Mouse (Mus musculus) adrenal gland, postnatal 25 days (tissue): Measurements from ENCODE around the gene Adamts18. TPM values are rescaled to one million over a fixed set of nuclear protein-coding genes. Genes with fewer than 3 reads are reported as not detected.
"Not testable (repeated sequence)": the region's sequence is repeated elsewhere in the genome, so short reads cannot be mapped to it uniquely, and the experiment has no call there.

ENCODE experiments used
- DNase-seq: peaks from one replicate; pipeline ENCODE4 v3.0.0; 2021; ENCODE audit warnings: mixed read lengths
- total RNA-seq: library from RNA; stranded (reverse); gene quantifications from 2 replicates; pipeline ENCODE4 v1.2.3, GENCODE M21; 2021

Adamts18 gene
- total RNA-seq, 1 experiment from 2014 or later, result not detected

GRCm38 (mm10) chr8:113838211-113838610 lies 10.3 kb downstream of the Adamts18 start:
- DNase-seq, result no peak

GRCm38 (mm10) chr8:113837570-113837915 lies 11.0 kb downstream of the Adamts18 start:
- no peak for DNase-seq

- DNase-seq, result no peak
Observed at GRCm38 (mm10) chr8:113836892-113837569, 11.5 kb downstream of the Adamts18 start.

- DNase-seq, result no peak
Observed at GRCm38 (mm10) chr8:113833644-113834043, 14.9 kb downstream of the Adamts18 start.

- no peak for DNase-seq
Observed at GRCm38 (mm10) chr8:113827270-113827669, 21.3 kb downstream of the Adamts18 start.

GRCm38 (mm10) chr8:113820983-113821587 lies 27.5 kb downstream of the Adamts18 start:
- DNase-seq, result no peak

GRCm38 (mm10) chr8:113813966-113814365 lies 34.6 kb downstream of the Adamts18 start:
- no peak for DNase-seq

- DNase-seq, result no peak
Observed at GRCm38 (mm10) chr8:113811521-113811920, 37.0 kb downstream of the Adamts18 start.

GRCm38 (mm10) chr8:113809929-113810328 lies 38.6 kb downstream of the Adamts18 start:
- DNase-seq, result no peak

- DNase-seq, result no peak
Observed at GRCm38 (mm10) chr8:113803830-113804611, 44.5 kb downstream of the Adamts18 start.

- no peak for DNase-seq
Observed at GRCm38 (mm10) chr8:113801551-113801950, 47.0 kb downstream of the Adamts18 start.

- DNase-seq, result not testable (repeated sequence)
Observed at GRCm38 (mm10) chr8:113800556-113800955, 48.0 kb downstream of the Adamts18 start.

- no peak for DNase-seq
Observed at GRCm38 (mm10) chr8:113799550-113799949, 49.0 kb downstream of the Adamts18 start.

- DNase-seq, result no peak
Observed at GRCm38 (mm10) chr8:113791856-113792255, 56.7 kb downstream of the Adamts18 start.

GRCm38 (mm10) chr8:113791061-113791460 lies 57.5 kb downstream of the Adamts18 start:
- no peak for DNase-seq

- DNase-seq, result no peak
Observed at GRCm38 (mm10) chr8:113783711-113784110, 64.8 kb downstream of the Adamts18 start.

GRCm38 (mm10) chr8:113781554-113781953 lies 67.0 kb downstream of the Adamts18 start:
- DNase-seq, result no peak

GRCm38 (mm10) chr8:113775361-113775760 lies 73.2 kb downstream of the Adamts18 start:
- no peak for DNase-seq

- no peak for DNase-seq
Observed at GRCm38 (mm10) chr8:113768861-113769410, 79.6 kb downstream of the Adamts18 start.

- no peak for DNase-seq
Observed at GRCm38 (mm10) chr8:113765121-113765520, 83.4 kb downstream of the Adamts18 start.

- DNase-seq, result no peak
Observed at GRCm38 (mm10) chr8:113763592-113764355, 84.8 kb downstream of the Adamts18 start.

GRCm38 (mm10) chr8:113762101-113762500 lies 86.4 kb downstream of the Adamts18 start:
- DNase-seq, result no peak
